Mouse (Mus musculus): ENCODE results near the gene Znrf4.

GRCm38 (mm10) chr17:56502526-56502925 is 9.7 kb downstream of the Znrf4 start:
- TF ChIP-seq POLR2A (IDR thresholded peaks at IDR 0.05; ENCODE audit: borderline replicate concordance, extremely low read depth, insufficient read depth, insufficient read length, poor library complexity, severe bottlenecking) (no peak), CTCF (IDR thresholded peaks at IDR 0.05; ENCODE audit: borderline replicate concordance, extremely low read depth, insufficient read depth, insufficient read length) (peak; percentile 16; the same call in 1 of the 2 replicates)

Measured in brain, embryonic 14.5 days (tissue).